Mouse (Mus musculus) forebrain, embryonic 13.5 days (tissue): ENCODE results near the gene 1500009L16Rik. TPM values are rescaled to one million over a fixed set of nuclear protein-coding genes. Genes with fewer than 3 reads are reported as not detected.

Experiments used
- ATAC-seq: fragments of 200-750 bp; cut with Nextera tagmentation; 2 replicates; pipeline ENCODE4 v1.8.0; 2017
- H3K27ac ChIP-seq: fragments of 300-500 bp; sonication (generic); 2 replicates; pipeline ENCODE4 v1.5.1; 2015; ENCODE audit warnings: inconsistent platforms, mild to moderate bottlenecking, moderate library complexity
- H3K27me3 ChIP-seq: fragments of 300-500 bp; sonication (generic); 2 replicates; pipeline ENCODE4 v1.6.1; 2015; ENCODE audit warnings: mild to moderate bottlenecking, inconsistent platforms
- H3K36me3 ChIP-seq: fragments of 300-500 bp; sonication (generic); 2 replicates; pipeline ENCODE4 v1.6.1; 2015; ENCODE audit warnings: mild to moderate bottlenecking, inconsistent platforms; ENCODE audit not compliant: poor library complexity, severe bottlenecking
- H3K4me1 ChIP-seq: fragments of 300-500 bp; sonication (generic); 2 replicates; pipeline ENCODE4 v1.6.1; 2015; ENCODE audit warnings: inconsistent platforms
- H3K4me2 ChIP-seq: fragments of 300-500 bp; sonication (generic); 2 replicates; pipeline ENCODE4 v1.6.1; 2015; ENCODE audit warnings: inconsistent platforms, mild to moderate bottlenecking, moderate library complexity
- H3K4me3 ChIP-seq: fragments of 300-500 bp; sonication (generic); 2 replicates; pipeline ENCODE4 v1.5.1; 2015; ENCODE audit warnings: mild to moderate bottlenecking, inconsistent platforms
- H3K9ac ChIP-seq: fragments of 300-500 bp; sonication (generic); 2 replicates; pipeline ENCODE4 v1.6.1; 2015; ENCODE audit warnings: mild to moderate bottlenecking, inconsistent platforms
- H3K9me3 ChIP-seq: fragments of 300-500 bp; sonication (generic); replicated peaks from 2 replicates; pipeline ENCODE4 v1.6.1; 2016; ENCODE audit warnings: inconsistent platforms
- WGBS: fragments of 180-500 bp; shearing (Covaris S2); methylation state at CpG from one replicate; pipeline ENCODE4 v1.1.7; 2015; 5-methylcytosine and 5-hydroxymethylcytosine counted together
- polyA plus RNA-seq: library from polyadenylated mRNA; unstranded; fragments of >200 nt; fragmentation: Nextera tagmentation; extraction: Ambion mirVana; gene quantifications from 2 replicates; pipeline ENCODE4 v1.2.1, GENCODE M21; 2015

The 1500009L16Rik gene
- polyA plus RNA-seq, 1 experiment from 2014 or later = 42.2 TPM

DNA sequence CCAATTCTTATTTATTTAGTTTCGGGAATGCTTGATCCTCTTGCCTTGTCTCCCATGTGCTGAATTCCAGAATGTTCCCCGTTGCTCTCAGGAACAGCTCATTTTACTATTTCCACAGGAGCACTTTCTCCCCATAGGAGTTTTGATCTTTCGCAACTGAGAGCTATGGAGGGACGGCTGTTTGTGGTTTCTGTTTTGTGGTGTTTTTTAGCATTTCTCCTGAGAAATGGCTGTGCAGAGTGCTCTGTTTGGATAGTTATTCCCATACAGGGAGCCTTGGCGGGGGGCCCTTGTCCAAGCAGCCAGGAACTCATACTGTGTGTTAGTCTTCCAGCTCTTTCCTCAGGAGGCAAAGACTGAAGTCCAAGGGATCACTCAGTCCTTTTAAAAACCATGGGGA is 5.2 kb downstream of the 1500009L16Rik start:
- Histone ChIP-seq H3K4me2 (no peak overlapping the region), H3K9me3 (no peaks in the 10 kb centered on the region), H3K4me3 (no peak overlapping the region), H3K27me3 (no peaks in the 10 kb centered on the region), H3K27ac (no peak overlapping the region), H3K9ac (no peak overlapping the region), H3K36me3 (no peaks in the 10 kb centered on the region), H3K4me1 (peaks cover 10% of the 10 kb centered on the region)
- no peak for ATAC-seq
- 93% methylated on average over 5 of the region's 5 CpGs for WGBS

DNA sequence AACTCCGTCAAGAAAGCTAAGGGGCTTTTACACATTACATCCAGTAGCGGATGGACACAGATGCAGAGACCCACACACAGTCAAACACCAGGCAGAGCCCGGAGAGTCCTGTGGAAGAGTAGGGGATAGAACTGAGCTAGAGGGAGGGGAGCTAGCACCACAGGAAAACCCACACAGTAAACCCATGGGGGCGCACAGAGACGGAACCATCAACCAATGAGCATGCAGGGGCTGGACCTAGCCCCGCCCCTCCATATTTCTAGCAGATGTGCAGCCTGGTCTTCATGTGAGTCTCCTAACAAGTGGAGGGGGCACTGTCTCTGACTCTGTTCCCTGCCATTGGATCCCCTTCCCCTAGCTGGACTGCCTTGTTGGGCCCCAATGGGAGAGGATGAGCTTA is 5.9 kb downstream of the 1500009L16Rik start:
- Histone ChIP-seq H3K4me1 (peaks cover 5% of the 10 kb centered on the region), H3K9me3 (no peaks in the 10 kb centered on the region), H3K4me3 (no peak overlapping the region), H3K27me3 (no peaks in the 10 kb centered on the region), H3K9ac (no peak overlapping the region), H3K36me3 (no peaks in the 10 kb centered on the region), H3K27ac (no peak overlapping the region), H3K4me2 (no peak overlapping the region)
- 87% methylated on average over 6 of the region's 6 CpGs for WGBS
- ATAC-seq = 0 out of 2 replicates have a peak, but pooled peaks have one; percentile 13

DNA sequence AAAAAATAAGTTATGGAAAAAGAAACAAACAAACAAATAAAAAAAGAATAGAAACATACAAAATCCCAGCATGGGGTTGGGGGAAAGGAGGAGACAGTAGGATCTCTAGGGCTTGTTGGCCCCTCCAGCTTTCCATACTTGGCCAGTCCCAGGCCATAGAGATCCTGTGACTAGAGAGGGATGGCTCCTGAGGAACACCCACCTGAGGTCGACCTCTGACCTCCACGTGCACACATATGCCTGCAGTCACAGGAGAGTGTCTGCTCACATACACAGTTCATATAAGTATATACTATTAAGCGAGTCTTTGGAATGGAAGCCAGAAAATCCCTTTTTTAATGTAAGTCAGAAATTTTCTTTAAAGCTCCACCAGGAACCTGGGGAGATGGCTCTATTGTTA is 6.4 kb downstream of the 1500009L16Rik start:
- ATAC-seq = peak; percentile 33; the same call in 1 of the 2 replicates
- Histone ChIP-seq H3K4me3 (no peak overlapping the region), H3K27me3 (no peaks in the 10 kb centered on the region), H3K36me3 (no peaks in the 10 kb centered on the region), H3K9ac (no peak overlapping the region), H3K27ac (no peak overlapping the region), H3K4me2 (no peak overlapping the region), H3K9me3 (no peaks in the 10 kb centered on the region), H3K4me1 (no peaks in the 10 kb centered on the region; the same call in 1 of the 2 replicates)
- 74% methylated on average over 3 of the region's 3 CpGs for WGBS

GRCm38 (mm10) chr10:83729492-83729891 is 6.8 kb downstream of the 1500009L16Rik start:
- no peak overlapping the region for H3K9ac ChIP-seq
- no peak overlapping the region for H3K27ac ChIP-seq
- no peak overlapping the region for H3K4me2 ChIP-seq
- peak; percentile 76 for ATAC-seq
- no peaks in the 10 kb centered on the region for H3K4me1 ChIP-seq
- H3K9me3 ChIP-seq = no peaks in the 10 kb centered on the region
- 44% methylated on average over 7 of the region's 7 CpGs for WGBS
- no peak overlapping the region for H3K4me3 ChIP-seq
- no peaks in the 10 kb centered on the region for H3K36me3 ChIP-seq
- H3K27me3 ChIP-seq = no peaks in the 10 kb centered on the region

- no peak for ATAC-seq
- whole genome bisulfite sequencing = 90% methylated on average over 4 of the region's 4 CpGs
Observed at GRCm38 (mm10) chr10:83733725-83734124, 11.1 kb downstream of the 1500009L16Rik start.

DNA sequence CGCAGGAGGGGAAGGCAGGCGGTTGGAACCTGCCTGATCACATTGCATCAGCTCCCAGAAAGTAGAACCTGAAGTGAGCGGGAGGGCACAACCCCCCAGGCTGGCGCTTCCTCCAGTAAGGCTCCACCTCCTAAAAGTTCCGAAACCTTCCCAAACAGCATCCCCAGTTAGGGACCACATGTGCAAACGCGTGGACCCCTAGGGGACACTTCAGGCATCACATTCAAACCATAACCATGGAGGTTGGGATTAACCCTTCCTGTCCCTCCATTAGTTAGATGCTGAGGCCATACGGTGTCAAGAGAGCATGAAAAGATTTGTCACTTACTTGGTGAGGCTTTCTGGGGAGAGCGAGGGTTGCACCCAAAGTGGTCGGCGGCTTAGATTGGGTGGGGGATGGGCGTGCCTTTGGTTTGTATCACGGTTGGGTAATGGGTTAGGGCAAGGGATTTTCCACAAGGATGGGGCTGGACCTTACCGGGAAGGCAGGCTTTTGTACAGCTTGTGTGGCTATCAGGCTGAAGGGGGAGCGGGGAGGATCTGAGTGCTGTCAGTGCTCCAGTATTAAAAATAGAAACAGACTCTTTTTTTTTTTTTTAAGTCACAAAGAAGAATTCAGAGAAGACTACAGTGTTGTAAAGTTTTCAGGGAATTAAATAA is 16.5 kb downstream of the 1500009L16Rik start:
- no peaks in the 10 kb centered on the region for H3K27me3 ChIP-seq
- H3K9ac ChIP-seq = no peak overlapping the region
- H3K4me3 ChIP-seq = no peak overlapping the region
- ATAC-seq = no peak
- H3K4me2 ChIP-seq = no peak overlapping the region
- no peak overlapping the region for H3K27ac ChIP-seq
- H3K9me3 ChIP-seq = peaks cover 5% of the 10 kb centered on the region
- no peaks in the 10 kb centered on the region for H3K4me1 ChIP-seq
- no peaks in the 10 kb centered on the region for H3K36me3 ChIP-seq
- 84% methylated on average over 15 of the region's 15 CpGs for WGBS

More at GRCm38 (mm10) chr10:83733725-83734124, 11.1 kb downstream of the 1500009L16Rik start:
- H3K27ac ChIP-seq = no peak overlapping the region
- H3K36me3 ChIP-seq = no peaks in the 10 kb centered on the region
- H3K9me3 ChIP-seq = no peaks in the 10 kb centered on the region
- H3K9ac ChIP-seq = no peak overlapping the region
- no peaks in the 10 kb centered on the region for H3K27me3 ChIP-seq
- H3K4me3 ChIP-seq = no peak overlapping the region
- H3K4me1 ChIP-seq = no peaks in the 10 kb centered on the region
- H3K4me2 ChIP-seq = no peak overlapping the region

DNA sequence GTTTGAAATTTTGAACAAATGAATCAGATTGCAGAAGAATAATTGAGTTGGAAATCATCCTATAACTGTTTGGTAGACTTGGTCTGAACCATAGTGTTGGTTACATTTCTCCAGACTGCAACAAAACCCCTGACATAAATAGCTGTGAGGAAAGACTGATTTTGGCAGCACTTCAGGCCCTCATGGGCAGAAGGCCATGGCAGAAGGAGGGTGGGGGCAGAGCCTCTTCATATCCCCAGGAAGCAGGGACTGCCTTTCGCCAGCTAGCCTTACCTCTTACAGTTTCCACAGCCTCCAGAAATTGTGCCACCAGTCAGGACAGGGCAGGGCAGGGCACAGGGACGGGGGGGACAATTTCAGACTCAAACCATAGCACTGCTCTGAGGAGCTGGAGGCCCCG is 22.0 kb downstream of the 1500009L16Rik start:
- Histone ChIP-seq H3K27me3 (no peaks in the 10 kb centered on the region), H3K4me1 (no peaks in the 10 kb centered on the region), H3K36me3 (no peaks in the 10 kb centered on the region), H3K4me3 (no peak overlapping the region), H3K9ac (no peak overlapping the region), H3K4me2 (no peak overlapping the region), H3K27ac (no peak overlapping the region), H3K9me3 (peaks cover 5% of the 10 kb centered on the region)
- no peak for ATAC-seq
- WGBS = 91% methylated on average over 3 of the region's 3 CpGs

DNA sequence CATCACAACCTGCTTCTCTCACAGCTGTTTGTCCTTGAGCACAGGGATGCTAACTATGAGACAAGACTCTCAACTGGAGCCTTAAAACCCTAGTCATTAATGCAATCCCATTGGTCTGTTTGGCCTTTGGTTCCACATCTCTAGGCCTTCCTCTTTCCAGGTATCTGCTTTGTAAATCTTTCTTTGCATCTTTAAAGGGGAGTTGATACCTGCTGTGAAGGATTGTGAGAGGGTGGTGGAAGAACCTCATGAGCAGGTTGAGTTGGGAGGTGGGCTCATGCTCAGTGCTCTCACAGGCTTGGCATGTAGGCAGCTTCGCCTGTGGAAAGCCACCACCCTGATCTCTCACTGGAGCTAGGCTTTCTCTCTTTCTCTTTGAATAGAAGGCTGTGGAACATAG is 30.4 kb downstream of the 1500009L16Rik start:
- Histone ChIP-seq H3K27ac (no peak overlapping the region), H3K4me2 (no peak overlapping the region), H3K4me1 (no peaks in the 10 kb centered on the region), H3K27me3 (no peaks in the 10 kb centered on the region), H3K9ac (no peak overlapping the region), H3K9me3 (no peaks in the 10 kb centered on the region), H3K36me3 (no peaks in the 10 kb centered on the region), H3K4me3 (no peak overlapping the region)
- ATAC-seq = no peak
- 81% methylated on average over 1 of the region's 1 CpGs for WGBS

- no peak overlapping the region for H3K27ac ChIP-seq
- no peak overlapping the region for H3K4me2 ChIP-seq
- H3K4me1 ChIP-seq = peaks cover 6% of the 10 kb centered on the region
- no peak overlapping the region for H3K9ac ChIP-seq
- ATAC-seq = no peak
- H3K27me3 ChIP-seq = no peaks in the 10 kb centered on the region
- H3K4me3 ChIP-seq = no peak overlapping the region
- 89% methylated on average over 17 of the region's 17 CpGs for WGBS
- no peaks in the 10 kb centered on the region for H3K36me3 ChIP-seq
- no peaks in the 10 kb centered on the region for H3K9me3 ChIP-seq
Observed at GRCm38 (mm10) chr10:83757343-83757962, 34.8 kb downstream of the 1500009L16Rik start.

- ATAC-seq = no peak
- 79% methylated on average over 13 of the region's 13 CpGs for WGBS
- Histone ChIP-seq H3K9me3 (no peaks in the 10 kb centered on the region), H3K27me3 (no peaks in the 10 kb centered on the region), H3K27ac (no peak overlapping the region), H3K9ac (no peak overlapping the region), H3K4me2 (no peak overlapping the region), H3K4me3 (no peak overlapping the region), H3K36me3 (no peaks in the 10 kb centered on the region), H3K4me1 (peaks cover 6% of the 10 kb centered on the region)
Observed at GRCm38 (mm10) chr10:83758732-83759131, 36.1 kb downstream of the 1500009L16Rik start.

DNA sequence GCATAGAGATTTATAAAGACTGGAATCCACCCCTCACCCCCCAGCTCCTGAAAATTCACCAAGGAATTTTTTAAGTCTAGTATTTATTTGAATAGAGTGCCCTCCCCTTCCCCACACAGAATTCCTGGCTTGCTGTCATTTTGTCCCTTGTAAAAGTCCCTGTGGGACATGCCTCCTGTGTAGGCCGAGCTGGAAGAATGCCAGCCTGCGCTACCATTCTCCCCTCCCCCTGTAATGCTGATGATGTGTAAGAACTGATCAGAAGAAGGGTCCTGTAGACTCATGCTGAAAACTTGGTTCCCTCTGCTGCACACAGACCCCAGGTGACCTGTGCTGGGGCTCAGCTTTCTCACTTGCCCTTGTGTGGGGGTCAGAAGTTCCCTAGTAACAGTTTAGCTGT is 37.9 kb downstream of the 1500009L16Rik start:
- H3K27ac ChIP-seq = no peak overlapping the region
- no peaks in the 10 kb centered on the region for H3K9me3 ChIP-seq
- no peaks in the 10 kb centered on the region for H3K36me3 ChIP-seq
- H3K4me3 ChIP-seq = no peak overlapping the region
- no peaks in the 10 kb centered on the region for H3K27me3 ChIP-seq
- H3K9ac ChIP-seq = no peak overlapping the region
- peaks cover 6% of the 10 kb centered on the region for H3K4me1 ChIP-seq
- ATAC-seq = no peak
- H3K4me2 ChIP-seq = no peak overlapping the region
- WGBS = 61% methylated on average over 2 of the region's 2 CpGs

DNA sequence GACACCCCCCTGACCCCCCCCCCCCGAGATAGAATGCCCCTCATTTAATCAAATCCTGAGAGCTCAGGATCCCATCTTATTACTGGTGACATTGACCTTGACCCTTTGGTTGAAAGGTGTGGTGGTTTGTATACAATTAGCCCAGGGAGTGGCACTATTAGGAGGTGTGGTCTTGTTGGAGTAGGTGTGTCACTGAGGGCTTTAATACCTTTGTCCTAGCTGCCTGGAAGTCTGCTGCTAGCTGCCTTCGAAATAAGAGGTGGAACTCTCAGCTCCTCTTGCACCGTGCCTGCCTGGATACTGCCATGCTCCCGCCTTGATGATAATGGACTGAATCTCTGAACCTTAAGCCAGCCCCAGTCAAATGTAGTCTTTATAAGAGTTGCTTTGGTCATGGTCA is 41.2 kb downstream of the 1500009L16Rik start:
- H3K4me2 ChIP-seq = no peak overlapping the region
- H3K27ac ChIP-seq = no peak overlapping the region
- no peak for ATAC-seq
- no peak overlapping the region for H3K9ac ChIP-seq
- no peaks in the 10 kb centered on the region for H3K9me3 ChIP-seq
- 88% methylated on average over 4 of the region's 4 CpGs for WGBS
- no peaks in the 10 kb centered on the region for H3K27me3 ChIP-seq
- H3K4me3 ChIP-seq = no peak overlapping the region
- H3K4me1 ChIP-seq = peaks cover 6% of the 10 kb centered on the region
- no peaks in the 10 kb centered on the region for H3K36me3 ChIP-seq

- Histone ChIP-seq H3K9ac (no peak overlapping the region), H3K4me2 (no peak overlapping the region), H3K36me3 (no peaks in the 10 kb centered on the region), H3K4me3 (no peak overlapping the region), H3K27ac (no peak overlapping the region), H3K27me3 (no peaks in the 10 kb centered on the region), H3K9me3 (no peaks in the 10 kb centered on the region), H3K4me1 (no peaks in the 10 kb centered on the region)
- ATAC-seq = no peak
Observed at GRCm38 (mm10) chr10:83766882-83767281, 44.2 kb downstream of the 1500009L16Rik start.
